Comparison of ENCODE assay signal across 11 mouse cellular contexts in genomic region chr8:121922101-121922500, GRCm38 (mm10). TPM values are rescaled to one million over a fixed set of nuclear protein-coding genes. Genes with fewer than 3 reads are reported as not detected.
DNase-seq lines count a peak whose midpoint lies in the region; ATAC-seq and TF ChIP-seq lines count a peak whose summit lies in the region.
"Had no signal": no experiment of that assay in that cellular context is flagged by ENCODE, and none has a peak within 500 bp of the region (broad histone marks: within the 10 kb centered on the region; RNA-seq: fewer than 3 reads in every experiment).

No protein-coding gene starts in this region.

- 75% methylated on average over 8 of the region's 8 CpGs for WGBS in forebrain, postnatal 0 days
- 77% methylated on average over 8 of the region's 8 CpGs for WGBS in forebrain, embryonic 11.5 days
- 87% methylated on average over 8 of the region's 8 CpGs for WGBS in hindbrain, embryonic 16.5 days
- 79% methylated on average over 8 of the region's 8 CpGs for WGBS in midbrain, embryonic 13.5 days

- H3K4me2 ChIP-seq in forebrain, postnatal 0 days (ENCODE audit: low read depth) = no peak overlapping the region
- H3K4me2 ChIP-seq in forebrain, embryonic 11.5 days (ENCODE audit: low read depth, low read length, severe bottlenecking) = no peak overlapping the region
- H3K4me2 ChIP-seq in hindbrain, embryonic 16.5 days (ENCODE audit: low read length) = no peak overlapping the region
- H3K4me2 ChIP-seq in midbrain, embryonic 13.5 days (replicated peaks) = no peak overlapping the region

- no peak for TF ChIP-seq CTCF in forebrain, postnatal 0 days (IDR thresholded peaks at IDR 0.05; ENCODE audit: low read depth)

- H3K9ac ChIP-seq in forebrain, postnatal 0 days = no peak overlapping the region
- H3K9ac ChIP-seq in forebrain, embryonic 11.5 days (ENCODE audit: low read length) = no peak overlapping the region
- H3K9ac ChIP-seq in hindbrain, embryonic 16.5 days (ENCODE audit: low read depth, low read length) = no peak overlapping the region
- H3K9ac ChIP-seq in midbrain, embryonic 13.5 days (replicated peaks) = no peak overlapping the region
- H3K9ac ChIP-seq: liver, postnatal 0 days had no signal

- no peak for ATAC-seq in forebrain, postnatal 0 days
- no peak for ATAC-seq in forebrain, embryonic 11.5 days (replicated peaks; ENCODE audit: low FRiP score)
- ATAC-seq in hindbrain, embryonic 16.5 days = peak; percentile 38; the same call in 1 of the 2 replicates
- 0 out of 2 replicates have a peak, but pooled peaks have one; percentile 46 for ATAC-seq in midbrain, embryonic 13.5 days
- ATAC-seq: liver, postnatal 0 days had no signal

- DNase-seq in forebrain, postnatal 0 days = no peak
- DNase-seq in forebrain, embryonic 11.5 days (ENCODE audit: low spot score) = no peak
- peak; percentile 40 for DNase-seq in gastrocnemius, postnatal 25 days
- no peak for DNase-seq in right cerebral cortex, adult 2 months (ENCODE audit: low spot score in 2 of 2)
- DNase-seq in embryo, embryonic 10 days (ENCODE audit: low spot score) = no peak
- DNase-seq in urinary bladder, postnatal 10 days (ENCODE audit: low spot score) = no peak
- DNase-seq: liver, postnatal 0 days had no signal

- no peaks in the 10 kb centered on the region for H3K27me3 ChIP-seq in forebrain, postnatal 0 days (ENCODE audit: insufficient read depth, low read length)
- H3K27me3 ChIP-seq in forebrain, embryonic 11.5 days (ENCODE audit: control insufficient read depth, insufficient read depth, low read length) = no peaks in the 10 kb centered on the region
- H3K27me3 ChIP-seq in hindbrain, embryonic 16.5 days (replicated peaks; ENCODE audit: control insufficient read depth, insufficient read depth, low read length) = no peaks in the 10 kb centered on the region
- no peaks in the 10 kb centered on the region for H3K27me3 ChIP-seq in midbrain, embryonic 13.5 days

- H3K9me3 ChIP-seq in forebrain, postnatal 0 days (ENCODE audit: low read length) = no peaks in the 10 kb centered on the region
- no peaks in the 10 kb centered on the region for H3K9me3 ChIP-seq in forebrain, embryonic 11.5 days (ENCODE audit: control insufficient read depth, low read length)
- no peaks in the 10 kb centered on the region for H3K9me3 ChIP-seq in hindbrain, embryonic 16.5 days (ENCODE audit: control insufficient read depth, low read length)
- H3K9me3 ChIP-seq in midbrain, embryonic 13.5 days = no peaks in the 10 kb centered on the region

- H3K27ac ChIP-seq in forebrain, postnatal 0 days (ENCODE audit: low read depth, low read length) = peak overlapping the region; percentile 54; the same call in 1 of the 2 replicates
- H3K27ac ChIP-seq in forebrain, embryonic 11.5 days (ENCODE audit: low read depth, low read length) = no peak overlapping the region
- peak overlapping the region; percentile 54; the same call in 1 of the 2 replicates for H3K27ac ChIP-seq in hindbrain, embryonic 16.5 days (ENCODE audit: low read depth, low read length)
- 0 out of 2 replicates have a peak overlapping the region, but pooled peaks have one; percentile 30 for H3K27ac ChIP-seq in midbrain, embryonic 13.5 days

- H3K4me1 ChIP-seq in forebrain, postnatal 0 days (ENCODE audit: insufficient read depth) = no peaks in the 10 kb centered on the region
- H3K4me1 ChIP-seq in forebrain, embryonic 11.5 days (replicated peaks; ENCODE audit: control insufficient read depth, insufficient read depth, low read length) = no peaks in the 10 kb centered on the region
- H3K4me1 ChIP-seq in hindbrain, embryonic 16.5 days (ENCODE audit: control insufficient read depth, insufficient read depth, low read depth, low read length) = no peaks in the 10 kb centered on the region
- peaks cover 8% of the 10 kb centered on the region; the same call in 1 of the 2 replicates for H3K4me1 ChIP-seq in midbrain, embryonic 13.5 days (replicated peaks)

- no peak overlapping the region for H3K4me3 ChIP-seq in forebrain, postnatal 0 days (ENCODE audit: low read depth, low read length)
- no peak overlapping the region for H3K4me3 ChIP-seq in forebrain, embryonic 11.5 days (ENCODE audit: low read depth, low read length)
- no peak overlapping the region for H3K4me3 ChIP-seq in hindbrain, embryonic 16.5 days (ENCODE audit: low read length)
- H3K4me3 ChIP-seq in midbrain, embryonic 13.5 days (replicated peaks) = no peak overlapping the region

- no peaks in the 10 kb centered on the region for H3K36me3 ChIP-seq in forebrain, postnatal 0 days (ENCODE audit: insufficient read depth)
- H3K36me3 ChIP-seq in forebrain, embryonic 11.5 days (ENCODE audit: control insufficient read depth, insufficient read depth, low read length) = no peaks in the 10 kb centered on the region
- no peaks in the 10 kb centered on the region for H3K36me3 ChIP-seq in hindbrain, embryonic 16.5 days (ENCODE audit: control insufficient read depth, insufficient read depth, low read length)
- no peaks in the 10 kb centered on the region for H3K36me3 ChIP-seq in midbrain, embryonic 13.5 days

RNA-seq across cellular contexts. Expression of gene Slc7a5, which starts 14.6 kb away (rescaled TPM):
- total RNA-seq in forebrain, postnatal 0 days (2014; rRNA removed) = 58.1 and 99.4 TPM in 2 replicates
- polyA plus RNA-seq in forebrain, postnatal 0 days (2015; fragmentation: Nextera tagmentation; extraction: Ambion mirVana) = 64.7 and 67.9 TPM in 2 replicates
- polyA plus RNA-seq in forebrain, embryonic 11.5 days (2014; fragmentation: Nextera tagmentation; extraction: Ambion mirVana) = 37.1 and 43.0 TPM in 2 replicates
- 1 to 10 TPM; 1.8 to 2.0 TPM for total RNA-seq in gastrocnemius, postnatal 25 days (2021)
- 44.9 and 57.8 TPM in 2 replicates for polyA plus RNA-seq in hindbrain, embryonic 16.5 days (2015; fragmentation: Nextera tagmentation; extraction: Ambion mirVana)
- 34.2 and 37.3 TPM in 2 replicates for polyA plus RNA-seq in midbrain, embryonic 13.5 days (2015; fragmentation: Nextera tagmentation; extraction: Ambion mirVana)

RNA-seq across cellular contexts. Expression of gene Car5a, which starts 22.6 kb away (rescaled TPM):
- total RNA-seq in forebrain, postnatal 0 days (2014; rRNA removed) = 0.23 TPM in 1 of 2 replicates, not detected in the other
- polyA plus RNA-seq in forebrain, postnatal 0 days (2015; fragmentation: Nextera tagmentation; extraction: Ambion mirVana) = 0.48 and 0.52 TPM in 2 replicates
- not detected in 2 replicates for polyA plus RNA-seq in forebrain, embryonic 11.5 days (2014; fragmentation: Nextera tagmentation; extraction: Ambion mirVana)
- not detected for total RNA-seq in gastrocnemius, postnatal 25 days (2021)
- polyA plus RNA-seq in hindbrain, embryonic 16.5 days (2015; fragmentation: Nextera tagmentation; extraction: Ambion mirVana) = 0.25 and 0.40 TPM in 2 replicates
- polyA plus RNA-seq in midbrain, embryonic 13.5 days (2015; fragmentation: Nextera tagmentation; extraction: Ambion mirVana) = 0.12 and 0.53 TPM in 2 replicates
- total RNA-seq: gastrocnemius, adult 8-10 months had no signal
- polyA plus RNA-seq: C2C12 had no signal

RNA-seq across cellular contexts. Expression of gene Banp, which starts 27.4 kb away (rescaled TPM):
- 37.9 and 44.1 TPM in 2 replicates for total RNA-seq in forebrain, postnatal 0 days (2014; rRNA removed)
- polyA plus RNA-seq in forebrain, postnatal 0 days (2015; fragmentation: Nextera tagmentation; extraction: Ambion mirVana) = 29.3 and 30.0 TPM in 2 replicates
- polyA plus RNA-seq in forebrain, embryonic 11.5 days (2014; fragmentation: Nextera tagmentation; extraction: Ambion mirVana) = 53.1 and 60.9 TPM in 2 replicates
- 10 to 100 TPM; 11.3 to 13.9 TPM for total RNA-seq in gastrocnemius, postnatal 25 days (2021)
- polyA plus RNA-seq in hindbrain, embryonic 16.5 days (2015; fragmentation: Nextera tagmentation; extraction: Ambion mirVana) = 49.9 and 54.9 TPM in 2 replicates
- 59.0 and 62.4 TPM in 2 replicates for polyA plus RNA-seq in midbrain, embryonic 13.5 days (2015; fragmentation: Nextera tagmentation; extraction: Ambion mirVana)

Comparison
In these comparisons a context has a peak if more than half of its experiments do, and no peak if none do; other contexts are left out.
1. ATAC-seq: peak in hindbrain, embryonic 16.5 days (single experiment) and midbrain, embryonic 13.5 days (single experiment); none in forebrain, postnatal 0 days (single experiment) and forebrain, embryonic 11.5 days (single experiment).